Mouse (Mus musculus) adrenal gland, adult (tissue): ENCODE data around the gene Akr1d1.

Experiments
- DNase-seq, 2 experiments: peaks; one replicate each; pipeline ENCODE4 v3.0.0; 2022 to 2023; ENCODE audit warnings: low spot score in 1 of 2; ENCODE audit not compliant: inconsistent age in 2 of 2

Akr1d1 gene

DNA sequence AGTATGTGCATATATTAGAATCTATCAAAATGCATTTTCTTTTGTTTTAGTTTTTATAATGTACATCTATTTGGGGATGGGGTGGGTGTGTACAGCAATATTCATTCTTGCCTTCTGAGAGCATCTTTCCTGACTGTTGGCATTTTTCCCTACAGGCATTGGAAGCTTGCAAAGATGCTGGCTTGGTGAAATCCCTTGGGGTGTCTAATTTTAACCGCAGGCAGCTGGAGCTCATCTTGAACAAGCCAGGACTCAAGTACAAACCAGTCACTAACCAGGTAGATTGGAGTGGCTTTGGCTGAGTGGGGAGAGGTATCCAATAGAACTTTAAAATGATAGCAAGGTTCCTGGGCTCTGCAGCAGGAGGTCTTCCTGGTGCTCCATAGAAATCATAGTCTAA lies 24.4 kb downstream of the Akr1d1 start:
- DNase-seq = peak in 1 of 2 experiments; percentile 26

DNA sequence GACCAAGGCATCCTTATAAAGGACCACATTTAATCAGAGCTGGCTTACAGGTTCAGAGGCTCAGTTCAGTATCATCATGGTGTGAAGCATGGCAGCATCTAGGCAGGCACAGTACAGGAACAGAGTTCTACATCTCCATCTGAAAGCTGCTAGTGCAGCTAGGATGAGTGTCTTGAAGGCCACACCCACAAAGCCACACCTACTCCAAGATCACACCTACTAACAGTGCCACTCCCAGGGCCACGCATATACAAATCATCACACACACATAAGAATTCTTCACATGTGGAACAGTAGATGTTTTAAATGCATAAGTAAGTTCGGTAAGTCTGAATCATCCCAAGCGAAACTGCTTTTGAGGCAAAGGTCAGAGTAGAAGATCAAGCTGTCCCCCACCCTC lies 33.9 kb downstream of the Akr1d1 start:
- no peak for DNase-seq

DNA sequence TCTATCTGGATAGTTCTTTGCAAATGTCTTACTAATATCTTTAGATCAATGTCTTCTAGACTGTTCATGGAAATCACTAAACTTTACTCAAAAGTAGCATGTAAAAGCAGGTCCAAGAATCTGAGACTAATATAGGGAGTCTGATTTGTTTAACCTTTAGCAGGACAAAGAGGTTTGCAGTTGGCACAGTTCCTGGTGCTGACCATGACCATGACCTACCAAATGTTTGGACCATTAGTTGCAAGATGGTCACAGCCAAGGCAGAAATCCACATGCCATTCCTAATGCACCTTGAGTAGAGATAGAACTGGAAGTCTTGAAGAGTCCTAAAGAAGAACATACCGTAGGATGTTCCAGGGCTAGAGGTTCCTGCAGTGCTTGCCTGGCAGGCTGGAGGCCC lies 37.4 kb downstream of the Akr1d1 start:
- peak; percentile 34 to 77 for DNase-seq

DNA sequence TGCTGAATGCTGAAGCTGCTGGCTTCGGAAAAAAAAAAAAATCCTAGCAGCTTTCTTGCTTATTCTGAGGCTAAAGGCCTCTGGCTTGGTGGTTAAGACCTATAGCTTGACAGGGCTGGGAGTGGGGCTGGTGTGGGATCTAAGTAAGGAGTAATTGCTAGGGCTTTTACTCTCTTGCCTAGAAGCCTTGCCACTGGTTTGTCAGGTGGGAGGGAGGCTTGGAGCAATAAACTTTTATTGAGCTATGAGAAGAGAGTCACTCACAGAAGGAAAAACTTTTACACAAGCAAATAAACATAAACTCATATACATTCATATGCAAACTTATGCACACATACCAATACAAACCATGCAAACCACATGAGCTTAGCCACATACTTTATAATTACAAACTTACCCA lies 42.0 kb downstream of the Akr1d1 start:
- DNase-seq = no peak

DNA sequence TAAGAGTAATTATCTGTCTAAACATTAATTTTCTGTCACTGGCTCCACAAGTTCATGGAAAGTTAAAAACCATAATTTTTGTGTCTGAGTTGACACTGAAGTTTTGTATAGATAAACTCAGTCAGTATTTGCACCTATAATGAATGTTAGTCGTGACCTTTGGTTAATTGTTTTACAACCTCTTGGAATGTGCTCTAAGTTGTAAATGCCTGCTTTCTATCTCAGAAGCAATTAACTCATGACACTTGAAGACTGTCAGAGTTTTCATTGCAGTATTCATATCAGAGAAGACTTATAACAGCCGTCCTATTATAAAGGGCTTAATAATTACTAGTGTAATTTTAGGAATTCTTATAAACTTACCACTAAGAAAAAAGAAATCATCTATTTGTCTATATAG lies 43.0 kb downstream of the Akr1d1 start:
- no peak for DNase-seq

DNA sequence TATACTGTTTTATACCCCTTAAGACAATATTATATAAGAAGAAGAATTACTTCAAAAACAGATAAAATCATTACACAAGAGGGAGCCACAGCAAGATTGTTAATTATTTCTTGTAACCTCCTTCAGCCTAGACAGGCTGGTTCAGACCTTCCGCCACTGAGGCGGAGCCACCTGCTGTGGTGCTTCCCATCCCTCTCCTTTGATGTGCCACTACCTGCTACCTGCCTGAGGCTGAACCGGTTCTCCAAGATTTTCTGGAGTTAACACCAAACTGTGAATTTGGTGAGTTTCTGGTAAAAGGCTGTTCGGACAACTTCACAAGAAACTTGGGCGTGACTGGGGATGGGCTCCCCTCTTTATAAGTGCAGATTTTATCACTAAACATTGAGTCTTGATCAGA lies 50.5 kb downstream of the Akr1d1 start:
- no peak for DNase-seq

DNA sequence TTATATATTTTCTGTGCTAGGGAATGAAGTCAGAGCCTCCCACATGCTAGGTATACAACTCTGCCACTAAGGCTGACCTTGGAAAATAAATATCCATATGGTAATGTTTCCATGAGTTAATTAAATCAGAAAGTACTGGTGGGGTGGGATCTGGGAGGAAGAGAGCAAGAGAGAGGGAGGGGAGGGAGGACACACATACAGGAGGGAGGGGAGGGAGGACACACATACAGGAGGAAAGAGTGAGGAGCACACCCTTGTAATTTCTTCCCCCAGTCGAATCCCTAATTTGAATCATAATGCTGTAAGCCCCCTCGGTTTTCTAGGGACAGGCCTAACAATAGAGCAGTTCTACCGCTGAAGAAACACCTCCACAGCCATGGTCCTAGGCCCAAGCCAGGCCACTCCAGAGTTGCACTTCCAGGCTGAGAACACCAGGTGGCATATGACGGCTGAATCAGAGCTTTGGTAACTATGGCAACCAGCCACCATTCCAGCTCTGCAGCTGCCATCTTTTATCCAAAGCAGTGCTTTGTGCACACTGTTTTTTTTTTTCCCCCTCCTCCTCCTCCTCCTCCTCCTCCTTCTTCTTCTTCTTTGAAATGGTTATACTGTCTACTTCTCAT lies 59.5 kb downstream of the Akr1d1 start:
- peak; percentile 78 to 92 for DNase-seq

DNA sequence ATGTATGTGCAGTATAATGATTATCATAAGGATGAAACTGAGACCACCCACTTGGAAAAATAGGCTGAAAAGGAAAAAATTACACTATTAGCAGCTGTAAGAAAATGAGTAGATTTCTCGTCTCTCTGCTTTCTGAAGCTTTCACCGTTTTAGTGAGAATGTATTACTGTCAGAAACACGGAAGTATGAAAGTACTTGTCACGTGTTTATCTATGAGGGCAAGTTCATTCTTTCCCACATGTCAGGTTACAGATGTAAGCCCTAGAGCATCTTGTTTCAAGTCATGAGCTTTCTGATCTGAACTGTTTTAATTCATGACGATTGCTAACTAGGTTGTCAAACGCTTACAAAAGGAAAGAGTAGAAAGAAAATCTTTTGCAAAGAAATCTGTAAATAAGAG lies 60.8 kb downstream of the Akr1d1 start:
- no peak for DNase-seq

DNA sequence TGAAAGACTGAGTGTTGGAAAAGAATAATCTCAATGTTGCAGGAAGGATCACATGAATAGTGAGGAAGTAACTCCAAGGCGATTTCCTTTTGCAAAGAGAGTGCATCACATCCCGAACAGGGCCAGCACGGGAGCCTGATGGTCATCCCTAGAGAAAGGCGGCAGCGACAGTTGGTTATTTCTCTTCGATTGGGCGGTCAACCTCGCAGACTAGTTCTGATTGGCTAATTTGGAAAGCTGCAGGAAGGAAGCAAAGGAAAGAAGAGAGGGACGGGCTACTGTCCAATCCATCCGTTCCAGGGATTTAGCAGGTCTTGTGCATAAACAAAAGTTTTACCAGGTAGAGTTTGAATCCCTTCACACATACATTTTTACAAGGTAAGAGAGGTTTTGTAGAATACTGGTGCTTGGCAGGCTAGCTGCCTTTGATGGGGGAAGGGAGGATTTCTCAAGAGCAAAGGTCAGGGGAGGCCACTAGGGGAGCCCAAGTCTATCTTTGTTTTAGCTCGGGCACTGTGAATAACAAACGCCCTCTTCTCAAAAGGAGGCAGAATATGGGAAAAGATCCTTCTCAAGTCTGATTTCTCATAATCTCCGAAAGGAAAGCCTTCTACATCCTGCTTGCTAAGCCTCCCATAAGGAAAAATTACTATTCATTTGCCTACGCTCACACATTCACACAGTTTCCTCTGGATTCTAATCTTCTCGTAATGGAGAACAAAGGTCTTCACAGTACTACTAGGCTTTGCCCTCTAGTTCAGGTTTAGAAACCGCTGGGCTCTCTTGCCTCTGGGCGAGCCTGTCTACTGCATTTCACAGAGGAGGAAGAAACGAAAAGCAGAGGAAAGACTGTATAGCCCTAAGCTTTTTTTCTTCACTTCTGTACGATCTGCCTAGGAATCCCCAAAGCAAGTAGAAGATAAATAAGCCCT lies 62.4 kb downstream of the Akr1d1 start:
- peak; percentile 23 to 80 for DNase-seq

DNA sequence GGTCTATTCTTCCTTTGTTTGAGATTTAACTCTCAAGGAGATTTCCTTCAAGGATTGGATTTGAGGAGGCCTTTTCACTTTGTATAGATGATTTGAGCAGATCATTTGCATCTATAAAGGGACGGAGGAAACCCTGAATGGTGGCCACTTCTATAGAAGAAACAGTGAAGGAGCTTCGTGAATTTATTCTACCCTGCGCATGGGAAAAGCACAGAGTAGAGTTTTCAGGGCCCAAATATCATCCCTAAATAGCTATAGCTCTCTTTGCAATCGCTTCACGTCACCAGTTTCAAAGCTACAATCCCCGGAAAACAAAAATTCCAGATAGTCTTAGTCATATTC lies 63.0 kb downstream of the Akr1d1 start:
- DNase-seq = no peak

DNA sequence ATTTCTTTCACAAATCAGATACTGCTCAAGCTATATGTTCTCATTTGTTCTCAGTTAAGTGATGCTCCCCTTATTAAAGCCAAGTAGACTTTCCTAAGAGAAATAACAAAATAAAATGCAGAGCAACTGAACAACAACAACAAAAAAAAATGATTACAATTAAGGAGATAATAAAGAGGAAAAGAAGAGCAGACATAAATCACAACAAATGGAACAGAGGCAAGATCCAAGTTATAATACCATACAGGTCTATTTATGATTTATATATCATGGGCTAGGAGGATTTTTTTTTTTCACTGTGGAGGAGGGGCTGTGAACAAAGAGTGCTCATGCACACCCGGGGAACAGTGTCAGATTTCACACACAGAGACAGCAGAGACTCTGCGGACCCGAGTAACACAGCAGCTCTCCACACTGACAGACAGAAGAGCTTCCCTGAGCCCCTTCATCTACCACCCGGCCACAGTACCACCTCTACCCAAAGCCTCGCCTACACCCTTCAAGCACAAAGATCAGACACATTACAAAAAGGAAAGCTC lies 63.6 kb downstream of the Akr1d1 start:
- DNase-seq = no peak

DNA sequence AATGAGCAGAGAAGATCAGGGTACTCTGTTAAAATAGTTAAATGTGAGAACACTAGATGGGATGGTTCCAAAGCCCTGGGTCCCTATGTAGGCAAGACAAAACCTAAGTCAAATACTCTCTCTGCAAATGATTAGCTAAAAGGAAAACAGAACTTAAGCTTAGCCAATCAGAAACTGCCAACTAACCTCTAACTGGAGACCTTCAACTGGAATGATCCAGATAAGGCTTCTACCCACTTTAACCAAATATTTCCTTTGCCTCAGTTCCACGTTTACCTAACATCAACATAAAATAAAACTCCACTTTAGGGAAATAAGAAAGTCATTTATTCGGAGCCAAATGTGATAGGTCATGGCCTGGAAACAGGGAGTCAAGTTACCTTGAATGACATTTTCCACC lies 67.1 kb downstream of the Akr1d1 start:
- DNase-seq = no peak

DNA sequence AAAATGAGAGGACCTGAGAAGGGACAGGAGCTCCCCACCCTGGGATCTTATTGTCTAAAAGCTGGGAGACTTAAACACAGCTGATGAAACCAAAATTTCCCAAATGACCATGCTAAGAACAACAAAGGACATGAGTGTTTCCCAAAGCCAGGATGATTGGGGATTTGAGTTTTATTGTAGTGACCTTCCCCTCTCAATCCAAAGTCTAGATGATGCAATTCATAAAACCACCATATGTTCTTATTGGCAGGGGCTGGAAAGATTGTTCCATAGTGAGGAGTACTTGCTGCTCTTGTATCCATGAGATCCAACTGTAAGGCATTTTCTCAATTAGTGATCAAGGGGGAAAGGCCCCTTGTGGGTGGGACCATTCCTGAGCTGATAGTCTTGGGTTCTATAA lies 68.1 kb downstream of the Akr1d1 start:
- no peak for DNase-seq

DNA sequence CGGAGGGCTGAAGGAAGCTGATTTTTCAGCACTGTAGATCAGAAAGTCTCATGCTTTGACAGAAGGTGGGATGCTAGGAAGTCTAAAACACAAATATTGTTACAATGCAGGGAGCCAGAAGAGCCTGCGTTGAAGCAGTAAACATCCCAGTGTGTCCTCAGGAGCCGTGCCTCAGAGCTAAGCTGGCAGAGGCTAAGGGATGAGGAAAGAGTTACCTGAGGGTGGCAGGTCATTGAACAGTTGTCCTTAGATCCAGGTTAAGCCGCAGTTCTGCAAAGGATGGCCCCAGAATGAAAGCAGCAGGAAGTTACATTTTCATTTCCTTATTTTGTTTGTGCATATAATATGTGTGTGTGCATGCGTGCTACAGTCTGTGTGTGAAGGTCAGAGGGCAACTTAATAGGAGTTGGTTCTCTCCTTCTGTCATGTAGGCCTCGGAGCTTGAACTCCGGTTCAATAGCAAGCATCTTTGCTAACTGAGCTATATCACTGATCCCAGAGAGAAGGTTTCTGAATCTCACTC lies 71.1 kb downstream of the Akr1d1 start:
- no peak for DNase-seq

DNA sequence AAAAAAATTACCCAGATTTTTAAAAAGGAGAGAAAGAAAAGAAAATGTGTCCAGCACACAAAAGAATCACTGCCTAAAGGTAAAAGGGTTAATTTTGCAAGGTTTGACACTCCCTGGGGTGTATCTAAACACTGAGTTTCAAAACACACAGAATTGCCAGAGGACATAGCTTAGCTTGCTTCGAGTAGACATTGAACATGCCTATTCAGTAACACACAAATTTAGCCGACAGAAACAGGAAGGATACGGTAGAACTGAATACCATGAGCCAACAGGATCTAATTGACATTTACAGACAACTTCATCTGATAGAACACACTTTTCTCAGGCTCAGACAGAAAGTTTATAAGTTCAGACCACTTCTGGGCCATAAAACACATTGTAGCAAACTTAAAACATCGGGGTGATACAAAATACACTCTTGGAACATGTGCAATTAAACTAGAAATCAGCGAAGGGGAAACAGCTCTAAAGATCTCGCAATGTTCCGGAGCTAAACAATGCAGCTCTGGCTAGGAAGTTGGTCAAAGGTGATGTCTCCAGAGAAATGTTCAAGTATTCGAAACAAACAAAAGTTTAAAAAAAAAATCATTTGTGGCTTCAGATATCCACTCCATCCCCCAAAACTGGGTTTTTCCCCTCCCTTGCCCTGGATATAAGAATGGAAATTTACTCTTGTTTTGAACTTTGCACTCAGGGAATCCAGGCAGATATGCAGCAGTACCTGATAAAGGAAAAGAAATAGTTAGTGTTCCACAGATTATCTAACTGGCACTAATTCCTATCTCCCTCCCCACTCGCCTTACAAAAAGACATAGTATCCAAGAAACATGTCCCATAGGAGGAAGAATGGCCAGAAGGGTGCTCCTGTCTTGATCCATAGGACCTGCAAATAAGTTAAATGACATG lies 73.1 kb downstream of the Akr1d1 start:
- DNase-seq = no peak

DNA sequence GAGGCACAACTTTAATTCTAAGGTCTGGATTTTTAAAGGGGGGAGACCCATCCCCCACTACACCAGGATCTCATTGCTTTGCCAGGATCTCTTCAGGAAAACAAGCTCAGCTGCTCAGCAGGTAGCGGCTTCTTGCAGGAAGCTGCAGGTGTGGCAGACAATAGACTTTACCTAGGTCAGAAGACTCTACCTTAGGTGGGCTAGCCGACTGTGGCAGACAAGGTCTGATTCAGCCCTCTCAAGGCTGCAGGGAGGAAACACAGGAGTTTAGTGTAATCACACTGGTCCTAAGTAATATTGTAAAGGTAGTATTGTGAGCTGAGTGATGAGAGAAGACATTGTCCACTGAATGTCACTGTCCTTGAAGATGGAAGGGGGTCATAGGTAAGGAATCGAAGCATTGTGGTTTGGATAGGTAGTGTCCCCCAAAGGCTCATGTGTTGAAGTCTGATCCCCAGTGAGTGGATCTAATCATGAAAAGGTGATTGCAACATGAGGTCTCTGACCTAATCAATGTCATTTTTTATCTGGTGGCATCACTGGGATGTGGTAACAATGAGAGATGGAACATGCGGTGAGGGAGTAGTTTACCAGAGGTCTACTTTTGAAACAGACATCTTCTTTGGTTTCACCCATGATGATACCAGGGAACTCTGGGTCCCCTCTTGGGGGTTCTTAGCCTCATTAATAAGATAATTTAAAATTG lies 74.4 kb downstream of the Akr1d1 start:
- DNase-seq = peak in 1 of 2 experiments; percentile 48

DNA sequence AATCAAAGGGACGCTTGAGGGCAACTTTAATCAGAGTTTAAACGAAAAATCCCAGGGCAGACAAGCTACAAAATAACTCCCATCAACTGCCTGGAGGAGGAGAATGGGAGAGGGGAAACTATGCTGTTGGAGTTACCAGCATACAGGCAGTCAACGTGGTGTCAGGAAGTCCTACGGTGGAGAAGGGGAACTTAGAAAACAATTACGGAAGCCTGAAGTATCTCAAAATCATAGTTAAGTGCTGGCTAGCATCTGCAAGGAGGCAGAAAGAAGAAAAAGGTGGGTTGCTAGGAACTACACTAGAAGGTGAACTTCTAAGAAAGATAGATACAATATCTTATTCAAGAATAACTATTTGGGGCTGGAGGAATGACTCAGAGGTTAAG lies 74.9 kb downstream of the Akr1d1 start:
- DNase-seq = no peak

DNA sequence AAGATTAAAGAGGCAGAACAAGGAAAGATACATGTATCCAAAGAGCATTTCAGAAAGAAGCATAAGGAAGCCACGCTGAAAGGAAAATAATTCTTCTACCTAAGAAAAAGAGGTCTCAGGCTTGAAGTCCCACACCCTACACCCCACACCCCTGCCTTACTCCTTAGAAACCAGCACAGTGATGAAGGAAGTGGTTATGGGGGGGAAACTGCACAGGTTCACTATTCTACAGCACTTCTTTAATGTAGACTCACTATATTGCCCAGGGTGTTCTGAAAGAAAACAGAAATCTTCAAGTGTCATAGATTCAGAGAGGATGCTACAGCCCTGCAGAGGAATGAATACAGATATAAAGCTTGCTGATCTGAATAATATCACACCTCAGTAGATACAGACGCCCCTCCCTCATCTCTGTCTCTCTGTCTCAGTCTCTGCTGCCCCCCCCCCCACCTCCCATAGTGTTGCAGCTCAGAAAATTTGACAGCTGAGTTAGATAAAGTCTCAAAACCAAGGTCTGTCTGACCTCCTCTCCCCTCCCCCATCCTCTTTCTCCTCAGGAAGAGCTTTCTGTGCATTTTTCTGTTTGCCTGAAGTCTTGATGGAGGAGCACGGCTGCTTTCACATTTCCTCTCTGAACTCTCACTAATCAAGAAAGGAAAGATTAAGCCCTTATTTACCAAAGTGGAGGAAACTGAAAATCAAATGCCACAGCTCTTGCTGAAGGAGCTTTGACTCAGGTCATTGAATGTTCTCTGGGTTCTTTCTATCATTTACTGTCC lies 77.7 kb downstream of the Akr1d1 start:
- no peak for DNase-seq

DNA sequence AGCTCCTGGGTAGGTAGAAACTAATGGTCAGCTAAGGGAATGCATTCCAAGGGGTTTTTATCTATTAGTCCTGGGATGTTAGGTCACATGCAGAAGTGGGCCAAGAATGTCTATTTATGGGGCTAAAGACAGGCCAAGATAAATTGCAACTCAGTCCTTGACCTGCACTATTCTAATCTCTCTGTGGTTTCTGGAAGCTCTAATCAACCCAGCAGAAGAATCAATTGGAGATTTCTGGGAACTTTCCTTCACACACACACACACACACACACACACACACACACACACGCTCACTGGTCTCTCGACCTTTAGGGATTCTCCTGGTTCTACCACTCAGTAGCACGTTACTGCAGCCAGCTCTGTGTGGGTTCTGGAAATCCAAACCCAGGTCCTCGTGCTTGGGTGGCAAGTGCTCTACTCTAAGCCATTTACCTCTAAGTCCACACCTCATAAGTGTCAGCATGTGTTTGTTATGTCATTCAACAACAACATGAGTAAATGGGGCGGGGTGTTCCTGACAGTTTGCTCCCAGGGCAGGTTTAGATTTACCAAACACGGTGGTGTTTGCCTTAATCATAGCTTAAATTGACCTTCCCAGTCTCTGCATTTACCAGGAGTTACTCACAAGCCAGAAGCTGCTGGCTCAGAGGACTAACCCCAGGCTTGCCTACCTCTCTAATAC lies 82.8 kb downstream of the Akr1d1 start:
- DNase-seq = peak in 1 of 2 experiments; percentile 66
